Mouse (Mus musculus) stomach, embryonic 14.5 days (tissue): ENCODE measurements around the gene Camk1d. TPM values are rescaled to one million over a fixed set of nuclear protein-coding genes. Genes with fewer than 3 reads are reported as not detected.
A peak's percentile ranks its signal among the peaks of the same experiment; 100 is the strongest.

Source experiments
- ATAC-seq: fragments of 200-750 bp; cut with Nextera tagmentation; 2 replicates; pipeline ENCODE4 v1.8.0; 2017; ENCODE audit warnings: low read depth, moderate TSS enrichment; ENCODE audit not compliant: insufficient number of reproducible peaks, insufficient read depth, low FRiP score
- H3K27ac ChIP-seq: fragments of 300-500 bp; sonication (generic); 2 replicates; pipeline ENCODE4 v1.5.1; 2014; ENCODE audit warnings: mild to moderate bottlenecking, low read length, moderate library complexity, mixed read lengths
- H3K27me3 ChIP-seq: fragments of 300-500 bp; sonication (generic); 2 replicates; pipeline ENCODE4 v1.6.1; 2014; ENCODE audit warnings: low read length, control low read depth, mixed read lengths; ENCODE audit not compliant: control insufficient read depth, insufficient read depth
- H3K36me3 ChIP-seq: fragments of 300-500 bp; sonication (generic); 2 replicates; pipeline ENCODE4 v1.6.1; 2014; ENCODE audit warnings: mild to moderate bottlenecking, control low read depth, low read length, moderate library complexity, mixed read lengths; ENCODE audit not compliant: control insufficient read depth, insufficient read depth
- H3K4me1 ChIP-seq: fragments of 300-500 bp; sonication (generic); 2 replicates; pipeline ENCODE4 v1.6.1; 2014; ENCODE audit warnings: low read length, control low read depth, mixed read lengths; ENCODE audit not compliant: control insufficient read depth, insufficient read depth
- H3K4me2 ChIP-seq: fragments of 300-500 bp; sonication (generic); replicated peaks from 2 replicates; pipeline ENCODE4 v1.6.1; 2014; ENCODE audit warnings: low read depth, low read length, control low read depth
- H3K4me3 ChIP-seq: fragments of 300-500 bp; sonication (generic); 2 replicates; pipeline ENCODE4 v1.5.1; 2014; ENCODE audit warnings: low read depth, low read length, control low read depth
- H3K9ac ChIP-seq: fragments of 300-500 bp; sonication (generic); replicated peaks from 2 replicates; pipeline ENCODE4 v1.6.1; 2014; ENCODE audit warnings: low read depth, mild to moderate bottlenecking, control low read depth, low read length, moderate library complexity, mixed read lengths
- H3K9me3 ChIP-seq: fragments of 300-500 bp; sonication (generic); 2 replicates; pipeline ENCODE4 v1.6.1; 2016; ENCODE audit warnings: low read depth, low read length, control low read depth; ENCODE audit not compliant: control insufficient read depth
- WGBS: fragments of 180-500 bp; shearing (Covaris S2); extraction: QIAGEN DNeasy Blood & Tissue Kit; methylation state at CpG from one replicate; pipeline ENCODE4 v1.1.7; 2014; 5-methylcytosine and 5-hydroxymethylcytosine counted together
- polyA plus RNA-seq: library from polyadenylated mRNA; unstranded; fragments of >200 nt; fragmentation: Nextera tagmentation; extraction: Ambion mirVana; gene quantifications from 2 replicates; pipeline ENCODE4 v1.2.1, GENCODE M21; 2014

Gene Camk1d
- polyA plus RNA-seq, 1 experiment from 2014 or later, result 20.5 TPM

DNA sequence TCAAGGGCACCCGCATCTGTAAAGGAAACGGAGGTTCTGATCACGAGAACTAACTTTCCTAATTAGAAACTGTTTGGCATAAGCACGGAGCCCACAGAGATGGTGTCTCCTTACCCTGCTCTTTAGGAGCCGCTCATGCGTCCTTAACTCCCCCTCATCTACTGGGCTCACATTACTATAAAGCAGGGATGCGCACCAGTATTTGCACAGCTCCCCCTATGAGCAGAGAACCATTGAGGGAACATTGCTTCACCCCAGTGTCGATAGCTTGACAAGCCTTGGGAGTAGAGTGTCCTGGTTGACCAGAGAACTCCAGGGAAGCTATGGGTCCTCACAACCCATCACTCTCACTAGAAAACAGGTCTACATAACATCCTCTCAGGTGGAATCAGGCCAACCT, 29.6 kb upstream of the Camk1d start:
- H3K27me3 ChIP-seq, result no peaks in the 10 kb centered on the region
- H3K27ac ChIP-seq, result no peak overlapping the region
- no peak for ATAC-seq
- H3K4me3 ChIP-seq, result no peak overlapping the region
- 90% methylated on average over 8 of the region's 8 CpGs for WGBS
- no peaks in the 10 kb centered on the region for H3K4me1 ChIP-seq
- H3K36me3 ChIP-seq, result no peaks in the 10 kb centered on the region
- H3K4me2 ChIP-seq, result no peak overlapping the region
- no peak overlapping the region for H3K9ac ChIP-seq
- no peaks in the 10 kb centered on the region for H3K9me3 ChIP-seq

- Histone ChIP-seq H3K9ac (no peak overlapping the region), H3K9me3 (no peaks in the 10 kb centered on the region), H3K27ac (no peak overlapping the region), H3K4me2 (no peak overlapping the region), H3K4me3 (no peak overlapping the region), H3K27me3 (no peaks in the 10 kb centered on the region), H3K36me3 (no peaks in the 10 kb centered on the region), H3K4me1 (no peaks in the 10 kb centered on the region)
- 78% methylated on average over 1 of the region's 1 CpGs for WGBS
- ATAC-seq, result no peak
These were observed 26.6 kb upstream of the Camk1d start for GRCm38 (mm10) chr2:5740913-5741312.

- ATAC-seq, result no peak
- H3K4me3 ChIP-seq, result no peak overlapping the region
- no peak overlapping the region for H3K27ac ChIP-seq
- no peak overlapping the region for H3K4me2 ChIP-seq
- H3K4me1 ChIP-seq, result no peaks in the 10 kb centered on the region; the same call in 1 of the 2 replicates
- H3K9me3 ChIP-seq, result no peaks in the 10 kb centered on the region
- no peaks in the 10 kb centered on the region for H3K27me3 ChIP-seq
- no peak overlapping the region for H3K9ac ChIP-seq
- no peaks in the 10 kb centered on the region for H3K36me3 ChIP-seq
- WGBS, result 36% methylated on average over 2 of the region's 2 CpGs
These were observed 21.6 kb upstream of the Camk1d start for GRCm38 (mm10) chr2:5735881-5736280.

DNA sequence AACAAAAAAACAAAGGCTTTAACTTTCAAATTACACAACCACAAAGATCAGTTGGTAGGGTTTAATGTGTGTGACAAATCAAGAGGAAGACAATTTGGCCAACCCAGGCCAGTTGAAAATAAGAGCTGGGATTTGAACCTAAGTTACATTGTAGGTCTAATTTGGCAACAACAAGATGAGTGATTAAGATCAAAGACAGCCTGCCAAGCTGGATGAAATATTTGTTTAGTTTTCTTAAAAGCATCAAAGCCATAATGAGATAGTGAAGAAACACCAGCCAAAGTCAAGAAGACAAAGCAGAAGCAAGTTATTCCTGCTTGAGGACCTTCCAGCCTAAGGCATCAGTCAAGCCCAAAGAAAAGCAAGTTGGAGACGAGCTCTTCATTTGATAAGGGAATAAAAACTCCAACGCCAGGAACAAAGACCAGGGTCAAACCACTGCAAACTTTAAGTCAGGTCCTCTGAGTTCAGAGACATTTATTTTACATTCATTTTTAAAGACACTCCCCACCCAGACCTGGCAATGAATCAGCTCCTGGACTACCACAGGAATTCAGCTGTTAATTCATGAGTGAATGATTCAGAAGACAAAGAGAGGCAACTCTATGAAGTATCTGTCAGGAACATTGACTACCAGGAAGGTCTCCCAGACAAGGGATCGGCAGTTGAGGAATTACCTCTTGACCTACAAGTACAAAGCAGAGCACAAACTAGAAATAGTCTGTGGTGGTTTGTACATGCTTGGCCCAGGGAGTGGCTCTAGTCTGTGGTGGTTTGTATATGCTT, 19.2 kb upstream of the Camk1d start:
- WGBS, result 53% methylated on average over 3 of the region's 3 CpGs
- no peaks in the 10 kb centered on the region for H3K36me3 ChIP-seq
- no peak overlapping the region for H3K9ac ChIP-seq
- no peak overlapping the region for H3K4me3 ChIP-seq
- no peaks in the 10 kb centered on the region for H3K27me3 ChIP-seq
- H3K4me1 ChIP-seq, result peaks cover 7% of the 10 kb centered on the region; the same call in 1 of the 2 replicates
- H3K27ac ChIP-seq, result no peak overlapping the region
- H3K9me3 ChIP-seq, result no peaks in the 10 kb centered on the region
- H3K4me2 ChIP-seq, result no peak overlapping the region
- no peak for ATAC-seq

GRCm38 (mm10) chr2:5732047-5732446, 17.7 kb upstream of the Camk1d start:
- Histone ChIP-seq H3K4me3 (no peak overlapping the region), H3K36me3 (no peaks in the 10 kb centered on the region), H3K27ac (no peak overlapping the region), H3K27me3 (no peaks in the 10 kb centered on the region), H3K4me1 (peaks cover 7% of the 10 kb centered on the region; the same call in 1 of the 2 replicates), H3K9ac (no peak overlapping the region), H3K9me3 (no peaks in the 10 kb centered on the region), H3K4me2 (no peak overlapping the region)
- no peak for ATAC-seq
- 79% methylated on average over 5 of the region's 5 CpGs for whole genome bisulfite sequencing

DNA sequence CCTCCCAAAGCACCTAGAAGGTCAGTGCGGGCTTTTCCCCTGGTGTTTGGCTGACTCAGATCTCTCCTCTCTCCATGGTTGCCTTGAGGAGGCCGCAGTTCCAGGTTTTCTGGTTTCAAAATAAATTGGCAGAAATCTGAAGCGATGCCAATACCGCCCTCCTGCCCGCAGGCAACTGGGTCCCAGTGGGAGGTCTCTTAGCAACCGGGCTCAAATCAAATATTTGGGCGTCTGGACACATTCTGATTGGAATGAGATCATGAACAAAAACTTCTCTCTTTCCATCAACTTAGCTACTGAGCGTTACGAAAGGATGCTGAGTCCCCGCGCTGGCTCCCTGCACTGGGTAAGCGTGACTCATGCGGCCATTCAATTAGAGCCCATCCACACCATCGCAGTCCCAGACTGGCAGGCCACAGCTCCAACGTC, 16.1 kb upstream of the Camk1d start:
- ATAC-seq, result no peak
- Histone ChIP-seq H3K4me3 (no peak overlapping the region), H3K27ac (no peak overlapping the region), H3K27me3 (no peaks in the 10 kb centered on the region), H3K4me2 (no peak overlapping the region), H3K4me1 (peaks cover 7% of the 10 kb centered on the region; the same call in 1 of the 2 replicates), H3K9me3 (no peaks in the 10 kb centered on the region), H3K9ac (no peak overlapping the region), H3K36me3 (no peaks in the 10 kb centered on the region)
- 56% methylated on average over 15 of the region's 15 CpGs for WGBS

GRCm38 (mm10) chr2:5729931-5730330, 15.6 kb upstream of the Camk1d start:
- peak; percentile 6; the same call in 1 of the 2 replicates for ATAC-seq
- Histone ChIP-seq H3K4me2 (no peak overlapping the region), H3K9me3 (no peaks in the 10 kb centered on the region)

GRCm38 (mm10) chr2:5725028-5725701, 10.8 kb upstream of the Camk1d start:
- H3K9ac ChIP-seq, result no peak overlapping the region
- WGBS, result 24% methylated on average over 8 of the region's 8 CpGs
- H3K27ac ChIP-seq, result no peak overlapping the region
- no peaks in the 10 kb centered on the region for H3K27me3 ChIP-seq
- no peak overlapping the region for H3K4me3 ChIP-seq
- no peak for ATAC-seq
- H3K4me2 ChIP-seq, result no peak overlapping the region
- H3K4me1 ChIP-seq, result 0 out of 2 replicates have a peak, but pooled peaks cover 3% of the 10 kb centered on the region
- H3K36me3 ChIP-seq, result no peaks in the 10 kb centered on the region
- H3K9me3 ChIP-seq, result no peaks in the 10 kb centered on the region

More at GRCm38 (mm10) chr2:5729931-5730330, 15.6 kb upstream of the Camk1d start:
- H3K27me3 ChIP-seq, result no peaks in the 10 kb centered on the region
- no peak overlapping the region; the same call in 1 of the 2 replicates for H3K27ac ChIP-seq
- peaks cover 7% of the 10 kb centered on the region; the same call in 1 of the 2 replicates for H3K4me1 ChIP-seq
- H3K36me3 ChIP-seq, result no peaks in the 10 kb centered on the region
- no peak overlapping the region for H3K4me3 ChIP-seq
- H3K9ac ChIP-seq, result no peak overlapping the region
- 66% methylated on average over 7 of the region's 7 CpGs for WGBS
